Mouse (Mus musculus) gastrocnemius, postnatal 14 days (tissue): ENCODE results near the gene Wsb1. TPM values are rescaled to one million over a fixed set of nuclear protein-coding genes. Genes with fewer than 3 reads are reported as not detected.

Experiments
- DNase-seq: peaks from one replicate; pipeline ENCODE4 v3.0.0; 2021; ENCODE audit warnings: mixed read lengths
- intact Hi-C: fragments of 180-260 bp; cut with DNase I; formaldehyde crosslinking; loops from one replicate; pipeline ENCODE4 v1.15.1; 2025; ENCODE audit warnings: low total_unique reads
- total RNA-seq, 2 experiments: library from RNA; stranded (reverse); gene quantifications; 2 replicates each; pipeline ENCODE4 v1.2.3; 2021

Wsb1 gene
- total RNA-seq, 2 experiments from 2014 or later = 16.5 to 19.1 TPM

DNA sequence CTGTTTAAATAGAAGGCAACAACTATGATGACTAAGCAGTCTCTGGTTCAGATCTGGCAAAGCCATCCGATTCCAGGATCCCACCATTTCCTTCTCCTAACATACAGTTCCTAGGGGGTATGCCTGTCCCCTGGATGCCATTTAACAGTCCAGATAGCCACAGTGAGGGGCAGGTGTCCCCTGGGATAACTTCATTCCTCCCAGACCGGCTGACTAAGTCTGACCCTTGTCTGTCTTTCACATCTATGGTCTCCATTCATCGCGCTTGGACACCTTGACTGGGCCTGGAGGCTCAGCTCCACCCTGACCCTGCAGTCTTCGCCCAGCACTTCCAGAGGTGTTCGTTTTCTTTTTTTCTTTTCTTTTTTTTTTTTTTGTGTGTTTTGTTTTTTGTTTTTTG is 31.8 kb downstream of the Wsb1 start:
- intact Hi-C loops = loop anchor here (5.0 kb wide), 1 partner anchor 70 kb away; no protein-coding TSS in a partner anchor

DNA sequence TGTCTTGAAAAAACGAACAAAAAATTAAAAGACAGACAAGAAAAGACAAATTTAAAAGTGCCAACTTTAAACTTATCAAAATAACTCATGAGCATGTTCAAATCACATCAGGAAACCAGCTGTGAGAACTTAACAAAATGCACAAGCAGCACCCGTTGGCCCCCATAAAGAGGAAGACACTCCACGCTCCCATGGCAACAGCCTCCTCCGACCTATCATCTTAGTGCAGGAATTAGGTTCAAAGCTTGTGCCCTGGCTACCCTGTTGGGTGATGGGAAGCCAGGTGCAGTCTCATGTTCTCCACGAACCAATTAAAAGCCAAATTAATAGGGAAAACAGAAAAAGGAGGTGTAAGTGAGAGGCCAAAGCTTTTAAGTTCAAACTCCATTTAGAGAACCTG is 32.8 kb downstream of the Wsb1 start:
- intact Hi-C loops = loop anchor here (5.0 kb wide), 1 partner anchor 71 kb away; no protein-coding TSS in a partner anchor
- no peak for DNase-seq

More for the DNA sequence above, 31.8 kb downstream of the Wsb1 start:
- no peak for DNase-seq

- no peak for DNase-seq
- intact Hi-C loops = no loop called here
These were observed 35.4 kb downstream of the Wsb1 start for GRCm38 (mm10) chr11:79218936-79219626.

- intact Hi-C loops = no loop called here
- no peak for DNase-seq
These were observed 36.4 kb downstream of the Wsb1 start for GRCm38 (mm10) chr11:79218061-79218460.

DNA sequence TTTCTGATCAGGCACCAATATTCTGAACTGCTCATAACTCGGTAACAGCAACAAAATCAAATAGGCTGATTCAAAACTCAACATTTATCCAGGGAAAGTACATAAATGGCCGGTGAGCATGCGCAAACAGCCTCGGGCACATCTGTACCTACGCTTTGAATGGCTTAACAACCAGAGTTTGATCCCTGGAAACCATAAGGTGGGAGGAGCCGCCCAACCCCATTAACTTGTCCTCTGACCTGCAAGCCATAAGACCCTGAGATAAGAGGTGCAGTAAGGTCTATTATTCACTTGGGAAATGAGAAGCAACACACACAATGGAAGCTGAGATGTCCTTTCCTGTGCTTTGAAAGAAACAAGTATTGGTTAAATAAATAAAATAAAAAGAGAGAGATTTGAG is 37.3 kb downstream of the Wsb1 start:
- intact Hi-C loops = no loop called here
- DNase-seq = no peak

DNA sequence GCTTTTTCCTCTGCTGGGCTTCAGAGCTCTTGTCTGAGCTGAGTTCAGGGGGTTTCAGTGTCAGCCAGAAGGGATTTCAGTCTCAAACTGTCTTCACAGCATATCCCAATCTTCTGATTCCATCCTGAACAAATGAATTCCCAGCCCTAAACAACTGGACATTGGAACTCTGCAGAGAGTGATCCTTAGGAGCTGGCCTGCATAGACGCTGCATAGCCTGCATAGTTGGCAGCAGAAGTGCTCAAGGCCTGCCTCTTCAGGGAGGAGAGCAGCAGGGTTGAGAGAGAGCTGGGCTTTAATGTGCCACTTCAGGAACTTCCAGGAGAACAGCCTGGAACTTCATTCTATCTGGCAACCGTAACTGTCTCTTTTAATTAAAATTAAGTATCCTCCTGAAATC is 38.9 kb downstream of the Wsb1 start:
- no peak for DNase-seq
- intact Hi-C loops = no loop called here

GRCm38 (mm10) chr11:79214015-79214418 is 40.5 kb downstream of the Wsb1 start:
- peak; percentile 95 for DNase-seq
- intact Hi-C loops = loop anchor here (5.0 kb wide), 2 partner anchors 182 to 247 kb away; no protein-coding TSS in a partner anchor

- intact Hi-C loops = loop anchor here (5.0 kb wide), 2 partner anchors 178 to 243 kb away; no protein-coding TSS in a partner anchor
These were observed 44.5 kb downstream of the Wsb1 start for GRCm38 (mm10) chr11:79209882-79210471.

DNA sequence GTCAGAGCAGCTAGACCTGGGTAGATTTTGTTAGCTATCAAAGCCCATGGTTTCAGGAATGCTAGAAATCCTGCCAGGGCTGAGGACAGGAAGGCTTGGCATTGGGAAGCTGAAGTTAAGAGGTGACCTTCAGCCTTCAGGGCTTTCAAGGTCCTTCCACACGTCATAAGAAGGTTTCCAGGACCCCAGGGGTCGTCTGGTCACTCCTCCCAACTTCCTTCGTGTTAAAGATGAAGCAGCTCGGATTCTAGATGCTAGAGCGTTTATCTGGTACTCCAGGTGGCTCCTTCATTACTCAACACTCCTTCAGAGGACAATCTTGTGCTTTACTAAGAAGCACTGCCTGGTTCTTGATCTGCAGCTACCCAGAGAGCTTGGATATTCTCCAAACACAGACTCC is 45.4 kb downstream of the Wsb1 start:
- intact Hi-C loops = no loop called here
- no peak for DNase-seq

More at GRCm38 (mm10) chr11:79209882-79210471, 44.5 kb downstream of the Wsb1 start:
- DNase-seq = no peak

DNA sequence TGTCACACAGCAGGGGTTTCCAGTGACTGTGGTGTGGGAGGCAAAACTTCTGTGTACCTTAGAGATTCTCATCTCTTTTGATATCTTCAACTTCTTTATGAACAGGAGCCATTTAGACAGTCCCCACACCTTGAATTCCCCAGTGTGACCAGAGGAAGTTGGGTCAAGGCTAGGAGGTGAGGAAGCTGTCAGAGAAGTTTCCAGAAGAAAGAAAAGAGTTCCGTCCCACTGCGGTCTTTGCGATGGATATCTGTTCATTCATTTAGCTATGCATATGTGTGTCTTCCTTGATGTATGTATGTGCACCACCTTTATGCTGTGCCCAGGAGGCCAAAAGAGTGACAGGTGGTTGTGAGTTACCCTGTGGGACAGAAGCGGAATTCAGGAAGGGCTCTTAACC is 46.0 kb downstream of the Wsb1 start:
- no peak for DNase-seq
- intact Hi-C loops = no loop called here

DNA sequence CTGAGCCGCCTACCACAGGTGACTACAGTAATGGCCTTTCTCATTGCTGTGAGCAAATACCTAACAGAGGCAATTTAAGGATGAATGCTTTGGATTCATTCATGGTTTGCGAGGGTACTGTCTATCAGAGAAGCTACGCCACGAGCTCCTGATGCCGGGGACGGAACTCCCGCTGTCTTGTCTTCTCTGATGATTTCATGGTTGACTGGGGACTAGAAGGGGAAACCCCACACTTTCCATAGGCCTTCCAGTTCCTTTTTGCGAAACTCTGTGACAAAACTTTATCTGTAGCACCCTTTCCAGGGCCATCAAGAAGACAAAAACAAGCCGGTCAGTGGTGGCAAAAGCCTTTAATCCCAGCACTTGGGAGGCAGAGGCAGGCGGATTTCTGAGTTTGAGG is 46.8 kb downstream of the Wsb1 start:
- intact Hi-C loops = no loop called here
- no peak for DNase-seq

GRCm38 (mm10) chr11:79204444-79204843 is 50.0 kb downstream of the Wsb1 start:
- DNase-seq = no peak
- intact Hi-C loops = no loop called here

GRCm38 (mm10) chr11:79200502-79200901 is 54.0 kb downstream of the Wsb1 start:
- intact Hi-C loops = no loop called here
- peak; percentile 20 for DNase-seq

- peak; percentile 27 for DNase-seq
- intact Hi-C loops = no loop called here
These were observed 55.9 kb downstream of the Wsb1 start for GRCm38 (mm10) chr11:79198562-79198961.

- no peak for DNase-seq
- intact Hi-C loops = no loop called here
These were observed 56.6 kb downstream of the Wsb1 start for GRCm38 (mm10) chr11:79197846-79198235.

DNA sequence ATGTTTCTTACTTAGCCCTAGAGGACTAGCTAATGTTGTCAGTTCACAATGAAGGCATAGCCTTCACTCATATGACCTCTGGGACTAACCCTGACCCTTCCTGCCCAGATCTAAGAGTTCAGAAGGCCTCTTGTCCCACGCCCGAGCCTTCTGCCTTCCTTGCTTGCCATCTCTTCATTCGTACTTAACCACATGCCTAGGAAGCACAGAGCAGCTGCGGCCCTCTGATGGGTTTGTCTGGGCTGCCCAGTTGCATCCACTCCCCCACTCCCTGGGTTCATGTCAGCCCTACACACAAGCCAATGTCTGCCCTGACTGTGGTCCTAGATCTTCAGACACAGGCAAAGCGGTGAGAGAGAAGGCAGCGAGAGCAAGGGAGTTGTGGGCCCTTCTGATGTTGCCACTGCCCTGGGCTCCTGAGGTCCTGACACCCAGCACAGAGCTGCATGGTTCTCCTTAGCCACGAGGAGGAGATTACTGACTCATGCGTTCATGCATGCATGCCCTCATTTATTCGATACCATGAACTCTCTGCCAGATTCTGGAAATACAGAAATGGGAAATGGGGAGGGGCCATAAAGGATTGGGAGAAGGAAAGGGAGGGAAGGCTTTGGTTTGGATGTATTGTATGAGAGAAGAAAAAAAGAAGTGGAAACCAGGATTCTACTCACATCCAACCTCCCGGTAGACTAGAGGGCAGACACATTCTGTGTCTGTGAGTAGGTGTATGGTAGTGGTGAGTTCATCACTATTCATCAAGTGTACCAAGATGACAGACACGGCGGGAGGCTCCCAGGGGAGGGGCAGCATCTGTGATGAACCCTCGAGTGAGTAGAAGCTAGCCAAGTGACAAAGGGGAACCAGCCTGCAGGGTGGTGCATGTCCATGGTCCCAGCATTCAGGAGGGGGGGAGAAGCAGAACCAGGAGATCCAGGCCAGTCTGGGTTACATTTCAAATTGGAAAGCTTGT is 57.3 kb downstream of the Wsb1 start:
- intact Hi-C loops = no loop called here
- DNase-seq = no peak

DNA sequence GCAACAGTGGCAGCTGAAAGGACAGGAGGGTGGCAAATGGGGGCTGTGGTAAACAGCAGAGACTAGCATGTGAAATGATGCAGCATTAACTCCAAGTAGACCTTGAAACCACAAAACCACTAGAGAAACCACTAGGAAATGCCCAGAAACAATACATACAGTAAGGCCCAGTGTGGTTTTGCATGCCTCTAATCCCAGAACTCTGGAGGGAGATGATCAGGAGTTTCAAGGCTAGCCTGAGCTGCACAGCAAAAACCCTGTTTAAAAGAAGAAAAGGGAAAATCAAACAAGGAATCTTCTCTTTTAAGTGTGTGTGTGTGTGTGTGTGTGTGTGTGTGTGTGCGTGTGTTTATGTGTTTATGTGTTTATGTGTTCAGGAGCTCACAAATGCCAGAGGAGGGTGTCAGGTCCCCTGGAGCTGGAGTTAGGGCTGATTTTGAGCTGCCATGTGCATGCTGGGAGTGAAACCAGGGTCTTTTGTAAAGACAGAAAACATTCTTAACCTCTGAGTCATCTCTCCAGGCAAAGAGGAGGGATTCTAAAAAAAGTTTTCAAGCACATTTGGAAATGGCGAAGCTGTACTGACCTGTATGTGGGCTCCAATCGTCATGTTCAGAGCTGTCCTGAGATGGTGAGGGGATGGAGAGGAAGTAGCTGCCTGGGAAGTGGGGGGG is 58.1 kb downstream of the Wsb1 start:
- intact Hi-C loops = no loop called here
- no peak for DNase-seq

GRCm38 (mm10) chr11:79192176-79192575 is 62.3 kb downstream of the Wsb1 start:
- no peak for DNase-seq

GRCm38 (mm10) chr11:79191214-79191613 is 63.3 kb downstream of the Wsb1 start:
- intact Hi-C loops = no loop called here
- DNase-seq = peak; percentile 49

More at GRCm38 (mm10) chr11:79192176-79192575, 62.3 kb downstream of the Wsb1 start:
- intact Hi-C loops = no loop called here
